Mouse (Mus musculus): Measurements from ENCODE around the gene Anpep.

Gene Anpep

GRCm38 (mm10) chr7:79860811-79861210 is at the start of gene Anpep:
Gene Anpep, minus strand, starts transcription at chr7:79861059.
- DNase-seq (ENCODE audit: low spot score) = no peak

DNA sequence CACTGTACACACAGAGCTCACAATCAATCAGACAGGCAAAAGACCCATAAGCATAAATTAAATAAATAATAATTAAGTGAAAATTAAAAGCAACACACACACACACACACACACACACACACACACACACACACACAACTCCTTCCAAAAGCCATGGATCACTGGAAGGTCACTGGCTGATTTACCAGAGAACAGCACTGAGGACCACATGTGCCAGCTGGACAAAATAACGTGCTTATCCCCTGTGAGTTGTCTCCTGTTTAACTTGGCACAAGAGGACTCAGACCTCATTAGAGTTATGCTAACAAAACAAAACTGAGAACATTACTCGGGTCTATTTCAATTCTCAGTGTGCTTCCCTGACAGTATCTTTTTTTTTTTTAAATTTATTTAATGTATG is 46.5 kb upstream of the Anpep start:
- no peak for DNase-seq (ENCODE audit: low spot score)

DNA sequence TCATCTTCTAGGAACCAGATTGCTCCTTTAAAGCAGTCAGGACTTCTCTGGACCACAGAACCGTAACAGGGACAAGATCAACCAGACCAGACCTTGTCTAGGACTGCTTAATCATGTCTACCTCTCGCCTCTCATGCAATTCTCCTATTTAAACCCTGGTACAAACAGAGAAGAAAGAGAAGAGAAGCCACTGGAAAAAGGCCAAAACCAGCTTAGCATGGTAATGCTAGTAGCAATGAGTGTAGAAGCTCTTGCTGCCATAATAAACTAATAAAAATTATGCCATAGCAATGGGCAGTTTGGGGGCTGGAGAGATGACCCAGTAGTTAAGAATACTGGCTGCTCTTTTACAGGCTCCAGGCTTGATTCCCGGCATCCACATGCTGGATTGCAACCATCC is 46.1 kb upstream of the Anpep start:
- DNase-seq (ENCODE audit: low spot score) = no peak

DNA sequence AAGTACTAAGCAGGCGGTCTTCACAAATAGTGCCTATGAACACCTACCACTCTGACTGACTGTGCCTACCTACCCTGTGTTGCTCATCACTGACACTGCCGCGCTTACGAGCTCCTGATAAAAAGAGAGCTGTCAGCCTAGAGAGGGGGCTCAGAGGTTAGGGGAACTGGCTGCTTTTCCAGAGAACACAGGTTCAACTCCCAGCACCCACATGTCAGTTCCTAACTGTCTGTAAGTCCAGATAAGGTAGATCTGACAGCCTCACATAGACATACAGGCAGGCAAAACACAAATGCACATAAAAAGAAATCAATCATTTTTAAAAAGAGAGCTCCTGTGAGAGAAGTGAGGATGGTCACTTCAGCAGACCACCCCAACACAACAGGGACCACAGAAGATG is 44.3 kb upstream of the Anpep start:
- no peak for DNase-seq (ENCODE audit: low spot score)

GRCm38 (mm10) chr7:79903160-79903792 is 42.4 kb upstream of the Anpep start:
- DNase-seq (ENCODE audit: low spot score) = no peak

DNA sequence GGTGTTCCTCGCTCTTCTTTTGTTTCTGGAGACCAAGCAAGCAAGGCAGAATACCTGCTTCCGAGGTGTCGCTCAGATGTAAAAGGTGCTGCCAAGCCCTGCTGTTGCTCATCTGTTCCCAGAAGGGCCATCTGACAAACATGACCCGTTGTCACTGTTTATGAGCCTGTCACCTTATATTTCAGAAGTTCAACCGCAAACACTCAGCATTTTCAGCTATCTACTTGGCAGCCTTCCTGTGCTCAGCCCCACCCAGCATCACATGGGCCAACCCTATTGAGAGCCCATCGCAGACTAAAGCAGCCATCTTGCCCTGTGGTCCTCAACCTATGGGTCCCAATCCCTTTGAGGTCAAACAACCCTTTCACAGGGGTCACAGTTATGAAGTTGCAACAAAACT is 39.9 kb upstream of the Anpep start:
- no peak for DNase-seq (ENCODE audit: low spot score)

GRCm38 (mm10) chr7:79895225-79895624 is 34.4 kb upstream of the Anpep start:
- DNase-seq (ENCODE audit: low spot score) = no peak

DNA sequence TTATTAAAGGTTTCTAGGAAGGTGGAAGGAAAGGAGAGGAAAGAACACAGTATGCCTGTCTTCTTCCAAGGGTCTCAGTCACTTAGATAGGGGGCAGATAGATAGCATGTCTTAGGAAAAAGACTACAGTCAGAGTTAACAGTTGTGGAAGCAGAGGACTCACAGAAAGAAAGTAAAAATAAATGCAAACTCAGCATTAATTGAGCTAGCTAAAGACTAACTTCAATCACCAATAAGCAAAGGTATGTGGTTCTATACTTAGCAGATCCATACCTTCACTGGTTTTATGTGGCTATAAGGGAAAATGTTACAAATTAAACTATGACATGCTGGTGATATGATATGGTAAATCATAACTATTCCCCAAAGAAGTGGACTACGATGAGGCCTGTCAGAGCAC is 33.9 kb upstream of the Anpep start:
- DNase-seq (ENCODE audit: low spot score) = no peak

DNA sequence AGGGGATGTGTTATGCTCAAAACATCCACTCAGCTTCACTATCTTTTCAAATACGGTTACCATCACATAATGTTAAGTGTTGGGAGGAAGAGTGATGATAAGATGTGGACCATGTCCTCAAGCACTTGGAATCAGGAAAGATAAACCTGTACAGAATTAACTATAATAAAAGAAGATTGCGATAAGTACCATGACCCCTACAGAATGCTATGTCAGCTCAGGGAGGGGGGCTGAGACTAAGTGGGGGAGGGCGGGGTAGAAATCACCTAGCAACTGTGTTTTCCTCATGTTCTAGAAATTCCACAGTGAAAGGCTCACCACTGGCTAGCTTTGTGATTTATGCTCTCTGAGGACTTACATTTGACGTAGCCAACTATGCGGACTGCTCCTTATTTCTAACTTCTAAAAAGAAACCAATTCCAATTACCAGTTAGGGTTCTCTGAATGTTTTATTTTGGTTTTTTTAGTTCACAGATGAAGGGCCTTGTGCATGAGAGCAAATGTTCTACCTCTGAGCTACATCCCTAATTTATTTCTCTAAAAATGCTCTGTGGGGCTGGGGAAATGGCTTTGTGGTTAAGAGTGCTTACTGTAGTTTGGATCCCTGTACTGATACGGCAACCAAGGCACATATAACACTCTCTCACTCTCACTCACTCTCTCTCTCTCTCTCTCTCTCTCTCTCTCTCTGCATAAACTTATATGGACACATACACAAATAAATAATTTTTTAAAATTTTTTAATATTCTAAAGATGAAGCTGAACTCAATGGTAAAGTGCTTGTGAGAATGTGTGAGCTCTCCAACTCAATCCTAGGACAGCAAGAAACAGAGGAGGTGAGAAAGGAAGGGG is 31.9 kb upstream of the Anpep start:
- no peak for DNase-seq (ENCODE audit: low spot score)

DNA sequence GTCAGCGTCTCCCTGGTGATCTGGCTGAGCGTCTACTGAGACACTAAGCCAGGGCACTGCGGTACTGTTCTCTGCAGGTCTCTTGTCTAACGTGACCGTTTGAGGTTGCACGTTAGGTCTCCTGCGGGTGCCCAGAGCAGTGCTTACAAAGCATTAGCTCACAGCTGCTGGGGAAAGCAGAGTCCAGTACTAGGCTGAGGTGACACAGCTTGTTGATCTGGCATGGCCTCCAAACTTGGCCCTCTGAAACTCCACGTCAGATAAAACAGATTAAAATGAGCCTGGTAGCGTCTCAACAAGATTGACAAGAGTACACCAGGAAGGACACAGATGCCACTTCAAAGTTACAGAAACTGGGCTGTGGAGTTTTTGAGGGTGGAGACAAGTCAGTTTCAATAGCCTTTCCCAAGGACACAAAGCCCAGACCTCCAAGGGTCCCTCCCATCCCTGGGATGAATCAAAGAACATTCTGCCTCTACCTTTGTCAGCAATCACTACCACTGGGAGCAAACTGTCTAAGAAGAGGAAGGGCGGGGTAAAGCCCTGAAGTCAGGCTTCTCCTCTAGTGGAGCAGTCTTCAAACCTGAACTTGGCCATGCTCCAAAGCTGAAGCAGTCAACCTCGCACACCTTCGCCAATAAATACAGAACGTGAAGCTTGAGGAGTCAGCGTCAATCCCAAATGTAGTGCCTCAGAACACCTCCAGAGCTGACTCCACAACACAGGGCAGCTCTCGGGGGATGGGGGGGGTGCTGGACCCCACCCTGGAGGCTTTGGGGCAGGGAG is 29.8 kb upstream of the Anpep start:
- no peak for DNase-seq (ENCODE audit: low spot score)

DNA sequence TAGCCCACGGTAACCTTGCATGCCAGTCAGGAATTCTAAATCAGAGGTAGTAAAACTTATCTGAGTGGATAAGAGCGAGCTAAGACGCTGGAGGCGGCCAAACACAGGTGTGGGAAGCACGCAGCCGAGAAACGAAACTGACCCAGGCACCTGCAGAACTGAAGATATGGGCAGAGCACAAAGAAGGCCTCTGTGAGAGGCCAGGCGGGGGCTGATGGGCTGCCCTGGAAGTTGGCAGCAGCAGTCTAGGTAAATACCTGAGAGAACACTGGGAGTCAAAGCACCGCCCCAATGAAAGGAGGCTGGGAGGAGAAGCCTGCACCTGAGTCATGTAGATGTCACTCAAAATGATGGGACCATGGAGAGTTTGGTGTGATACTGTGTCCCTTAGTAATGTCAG is 27.7 kb upstream of the Anpep start:
- DNase-seq (ENCODE audit: low spot score) = no peak

DNA sequence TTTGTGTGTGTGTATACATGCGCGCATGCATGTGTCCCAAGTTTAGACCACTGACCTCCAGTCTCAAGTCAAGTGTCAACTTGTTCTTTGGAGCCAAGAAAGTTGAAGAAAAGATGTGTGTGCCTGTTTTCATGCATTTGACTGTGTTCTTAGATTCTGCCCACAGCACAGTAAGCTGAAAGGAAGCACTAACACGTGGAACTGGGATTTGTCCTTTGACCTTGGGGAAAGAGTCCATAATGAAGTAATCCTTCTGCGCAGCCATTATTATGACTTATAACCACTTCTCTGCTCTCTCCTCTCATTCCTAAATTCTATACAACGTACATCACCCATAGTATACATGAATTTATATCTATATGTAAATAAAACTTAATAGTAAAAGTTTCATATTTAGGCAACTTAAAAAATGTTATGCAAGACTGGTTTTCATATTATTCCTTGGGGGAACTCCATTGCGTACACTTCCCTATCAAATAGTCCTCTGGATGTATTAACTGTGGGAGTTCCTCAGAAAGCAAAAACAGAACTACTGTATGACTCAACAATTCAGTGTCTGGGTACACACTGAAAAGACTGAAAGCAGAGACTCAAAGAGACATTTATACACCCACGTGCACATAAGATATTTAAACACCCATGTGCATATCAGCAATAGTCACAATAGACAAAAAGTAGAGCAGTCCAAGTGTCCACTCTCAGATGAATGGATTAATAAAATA is 22.9 kb upstream of the Anpep start:
- DNase-seq (ENCODE audit: low spot score) = no peak

- no peak for DNase-seq (ENCODE audit: low spot score)
Measured at GRCm38 (mm10) chr7:79881901-79882300, 21.0 kb upstream of the Anpep start.

DNA sequence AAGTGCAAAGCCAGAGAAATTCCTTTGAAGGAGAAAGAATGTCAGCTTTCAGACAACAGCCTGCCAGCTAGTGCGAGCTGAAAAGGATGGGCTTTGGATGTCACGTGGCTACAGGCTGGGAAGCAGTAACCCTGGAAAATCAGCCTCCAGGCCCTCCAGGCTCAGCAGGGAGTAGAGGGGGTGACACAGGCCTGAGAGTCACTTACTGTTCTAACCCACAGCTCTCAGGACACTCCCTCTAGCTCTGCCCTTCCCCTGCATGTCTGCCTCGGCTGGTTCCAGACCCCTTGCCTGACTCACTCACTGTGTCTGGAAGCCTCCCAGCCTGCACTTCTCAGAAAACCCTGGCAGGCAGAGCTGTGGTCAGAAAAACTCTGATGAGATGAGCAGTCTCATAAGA is 20.1 kb upstream of the Anpep start:
- no peak for DNase-seq (ENCODE audit: low spot score)

- DNase-seq (ENCODE audit: low spot score) = no peak
Measured at GRCm38 (mm10) chr7:79880033-79880432, 19.2 kb upstream of the Anpep start.

DNA sequence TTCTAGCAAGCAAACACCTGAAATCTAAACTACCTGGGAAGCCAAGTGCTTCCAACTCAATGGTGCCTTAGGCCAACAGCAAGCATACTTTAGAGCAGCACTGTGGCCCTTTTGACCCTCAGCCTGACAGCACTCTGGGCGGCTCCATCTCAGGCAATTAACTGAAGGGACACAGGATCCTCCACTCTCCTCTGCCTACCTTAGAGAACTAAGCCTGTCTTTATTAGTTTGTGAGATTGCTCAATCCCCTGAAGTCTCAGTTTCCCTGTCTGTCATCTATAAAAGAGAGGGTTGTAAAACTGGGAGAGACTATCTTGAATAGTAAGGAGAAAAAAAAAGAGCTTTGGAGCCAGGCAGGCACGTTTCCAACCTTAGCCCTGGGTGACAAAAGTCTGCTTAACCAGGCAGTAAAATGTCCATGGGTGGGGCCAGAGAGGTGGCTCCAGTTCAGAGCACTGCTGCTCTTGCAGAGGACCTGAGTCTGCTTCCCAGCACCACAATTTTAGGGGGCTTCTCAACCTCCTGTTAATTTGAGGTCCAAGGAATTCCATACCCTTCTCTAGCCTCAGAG is 17.7 kb upstream of the Anpep start:
- DNase-seq (ENCODE audit: low spot score) = no peak

- DNase-seq (ENCODE audit: low spot score) = no peak
Measured at GRCm38 (mm10) chr7:79873407-79873806, 12.5 kb upstream of the Anpep start.

DNA sequence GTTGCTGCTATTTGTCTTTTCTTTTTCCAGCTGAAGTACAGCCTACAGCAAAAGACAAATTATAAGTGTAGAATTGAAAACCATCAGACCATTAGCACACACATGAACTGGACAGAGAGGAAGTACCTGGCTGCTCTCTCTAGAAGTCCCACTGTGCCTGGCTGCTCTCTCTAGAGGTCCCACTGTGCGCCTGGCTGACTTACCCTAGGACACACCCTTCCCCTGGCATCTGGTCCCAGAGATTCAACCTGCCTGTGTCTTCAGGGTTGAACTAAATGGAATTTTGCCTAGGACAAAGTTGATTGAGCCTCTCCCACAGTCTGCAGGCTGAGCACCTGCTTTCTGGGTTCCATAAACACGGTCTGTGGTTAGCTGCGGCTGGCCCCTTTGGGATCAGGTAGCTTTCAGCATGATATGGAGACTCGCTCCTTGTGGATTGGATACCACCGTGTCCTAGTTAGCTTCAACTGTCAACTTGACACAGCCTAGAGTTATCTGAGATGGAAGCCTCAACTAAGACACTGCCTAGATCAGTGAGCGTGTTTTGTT is 11.0 kb upstream of the Anpep start:
- DNase-seq (ENCODE audit: low spot score) = no peak

GRCm38 (mm10) chr7:79869072-79869719 is 8.3 kb upstream of the Anpep start:
- no peak for DNase-seq (ENCODE audit: low spot score)

GRCm38 (mm10) chr7:79868475-79868874 is 7.6 kb upstream of the Anpep start:
- no peak for DNase-seq (ENCODE audit: low spot score)

- no peak for DNase-seq (ENCODE audit: low spot score)
Measured at GRCm38 (mm10) chr7:79867861-79868260, 7.0 kb upstream of the Anpep start.
